Mouse (Mus musculus): ENCODE data around the gene Rapsn. TPM values are rescaled to one million over a fixed set of nuclear protein-coding genes. Genes with fewer than 3 reads are reported as not detected.

Rapsn gene
- polyA plus RNA-seq, 1 experiment from 2014 or later = 1.3 TPM

DNA sequence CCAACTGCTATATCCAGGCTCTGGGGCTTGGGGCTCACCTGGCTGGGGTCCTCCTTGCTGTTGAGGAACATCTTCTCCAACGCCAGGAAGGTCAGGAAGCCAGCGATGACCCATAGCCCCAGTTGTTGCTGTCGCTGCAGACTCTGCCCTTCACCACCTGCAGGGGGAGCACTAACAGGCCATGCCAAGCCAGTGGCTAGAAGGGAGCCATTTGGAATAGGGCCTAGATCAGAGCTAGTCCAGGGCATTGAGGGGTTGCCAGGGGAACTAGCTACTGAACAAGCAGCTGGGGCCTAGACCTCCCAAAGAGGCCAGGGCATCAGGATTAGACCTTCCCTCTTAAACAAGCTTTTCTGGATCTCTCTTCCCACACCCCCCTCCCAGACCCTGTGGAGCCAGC is 30.1 kb downstream of the Rapsn start:
- no peak for ATAC-seq (ENCODE audit: low FRiP score, low TSS enrichment)
- no peak overlapping the region for H3K27ac ChIP-seq (replicated peaks)
- H3K4me3 ChIP-seq (ENCODE audit: low read depth, low read length) = no peak overlapping the region
- no peak overlapping the region for H3K4me2 ChIP-seq (replicated peaks; ENCODE audit: low read depth)
- WGBS = 57% methylated on average over 3 of the region's 3 CpGs
- no peaks in the 10 kb centered on the region for H3K27me3 ChIP-seq (ENCODE audit: control insufficient read depth, insufficient read depth, low read length)
- TF ChIP-seq CTCF (IDR thresholded peaks at IDR 0.05; ENCODE audit: low read depth) = peak; percentile 82
- TF ChIP-seq EP300 (optimal IDR thresholded peaks at IDR 0.05) = no peak
- H3K36me3 ChIP-seq (ENCODE audit: control insufficient read depth, insufficient read depth, low read length) = peaks cover 17% of the 10 kb centered on the region
- no peak overlapping the region for H3K9ac ChIP-seq (ENCODE audit: low read length)
- H3K4me1 ChIP-seq (replicated peaks; ENCODE audit: control insufficient read depth, insufficient read depth) = peaks cover 7% of the 10 kb centered on the region
- no peaks in the 10 kb centered on the region for H3K9me3 ChIP-seq (ENCODE audit: control insufficient read depth, low read length)
- DNase-seq (ENCODE audit: low spot score) = peak; percentile 48

DNA sequence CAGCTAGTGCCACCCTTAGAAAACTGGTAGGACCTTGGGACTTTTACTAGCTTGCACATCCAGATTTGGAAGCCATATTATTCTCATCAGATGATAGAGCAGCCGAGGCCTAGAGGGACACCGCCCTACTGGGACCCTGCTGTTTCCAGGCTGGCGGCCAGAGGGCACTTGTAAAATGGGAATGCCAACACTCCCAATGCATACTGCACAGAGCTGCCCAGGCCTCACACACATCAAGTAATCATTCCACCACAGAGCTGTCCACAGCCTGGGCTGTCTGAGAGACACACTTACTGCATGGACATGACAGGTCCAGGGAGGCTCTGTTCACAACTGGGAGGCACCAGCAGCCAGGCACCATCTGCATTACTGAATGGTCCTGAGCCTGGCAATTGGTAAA is 31.0 kb downstream of the Rapsn start:
- 88% methylated on average over 3 of the region's 3 CpGs for WGBS
- Histone ChIP-seq H3K36me3 (ENCODE audit: control insufficient read depth, insufficient read depth, low read length) (peaks cover 17% of the 10 kb centered on the region), H3K9ac (ENCODE audit: low read length) (no peak overlapping the region), H3K27ac (replicated peaks) (no peak overlapping the region), H3K9me3 (ENCODE audit: control insufficient read depth, low read length) (no peaks in the 10 kb centered on the region), H3K27me3 (ENCODE audit: control insufficient read depth, insufficient read depth, low read length) (no peaks in the 10 kb centered on the region), H3K4me2 (replicated peaks; ENCODE audit: low read depth) (no peak overlapping the region), H3K4me1 (replicated peaks; ENCODE audit: control insufficient read depth, insufficient read depth) (peaks cover 7% of the 10 kb centered on the region), H3K4me3 (ENCODE audit: low read depth, low read length) (no peak overlapping the region)
- no peak for DNase-seq (ENCODE audit: low spot score)
- ATAC-seq (ENCODE audit: low FRiP score, low TSS enrichment) = no peak
- TF ChIP-seq EP300 (optimal IDR thresholded peaks at IDR 0.05) (no peak), CTCF (IDR thresholded peaks at IDR 0.05; ENCODE audit: low read depth) (no peak)

DNA sequence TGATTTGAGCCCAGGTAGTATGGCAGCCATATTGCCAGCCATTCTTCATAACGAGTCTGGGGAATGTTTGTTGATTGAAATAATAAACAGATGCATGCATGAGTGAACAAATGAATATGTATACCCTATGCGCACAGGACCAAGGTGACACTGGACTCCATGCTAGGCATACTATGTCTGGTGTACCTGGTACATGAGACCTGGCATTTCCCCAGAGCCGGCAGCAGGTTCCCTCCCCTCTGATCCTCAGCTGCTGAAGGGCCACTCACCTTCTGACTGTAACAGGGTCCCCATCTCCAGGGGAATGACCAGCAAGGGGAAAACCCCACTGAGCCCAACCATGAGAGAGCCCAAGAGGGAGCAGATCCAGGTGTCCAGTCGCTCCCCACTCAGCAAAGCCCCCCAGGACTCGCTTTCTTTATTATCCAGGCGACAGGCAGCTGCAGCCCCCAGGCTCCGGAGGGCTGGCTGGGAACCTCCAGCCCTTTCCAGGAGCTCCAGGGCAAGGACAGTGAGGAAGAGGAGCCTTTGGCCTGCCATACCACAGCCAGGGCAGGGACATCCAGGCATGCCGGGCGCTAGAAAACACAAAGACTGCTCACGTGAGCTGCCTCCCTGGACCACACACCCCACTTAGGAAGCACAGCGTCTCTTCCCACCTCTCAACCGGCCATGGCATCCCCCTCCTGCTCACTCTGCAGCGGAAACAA is 32.9 kb downstream of the Rapsn start:
- peaks cover 7% of the 10 kb centered on the region for H3K4me1 ChIP-seq (replicated peaks; ENCODE audit: control insufficient read depth, insufficient read depth)
- no peaks in the 10 kb centered on the region for H3K9me3 ChIP-seq (ENCODE audit: control insufficient read depth, low read length)
- H3K4me3 ChIP-seq (ENCODE audit: low read depth, low read length) = peak overlapping the region; percentile 68; the same call in 1 of the 2 replicates
- DNase-seq (ENCODE audit: low spot score) (no peak), ATAC-seq (ENCODE audit: low FRiP score, low TSS enrichment) (no peak)
- H3K4me2 ChIP-seq (replicated peaks; ENCODE audit: low read depth) = peak overlapping the region; percentile 84
- peak overlapping the region; percentile 73 for H3K9ac ChIP-seq (ENCODE audit: low read length)
- TF ChIP-seq CTCF (IDR thresholded peaks at IDR 0.05; ENCODE audit: low read depth) (no peak), EP300 (optimal IDR thresholded peaks at IDR 0.05) (no peak)
- H3K27me3 ChIP-seq (ENCODE audit: control insufficient read depth, insufficient read depth, low read length) = no peaks in the 10 kb centered on the region
- peak overlapping the region; percentile 45; the same call in 1 of the 2 replicates for H3K27ac ChIP-seq (replicated peaks)
- WGBS = 54% methylated on average over 13 of the region's 13 CpGs
- peaks cover 10% of the 10 kb centered on the region for H3K36me3 ChIP-seq (ENCODE audit: control insufficient read depth, insufficient read depth, low read length)

DNA sequence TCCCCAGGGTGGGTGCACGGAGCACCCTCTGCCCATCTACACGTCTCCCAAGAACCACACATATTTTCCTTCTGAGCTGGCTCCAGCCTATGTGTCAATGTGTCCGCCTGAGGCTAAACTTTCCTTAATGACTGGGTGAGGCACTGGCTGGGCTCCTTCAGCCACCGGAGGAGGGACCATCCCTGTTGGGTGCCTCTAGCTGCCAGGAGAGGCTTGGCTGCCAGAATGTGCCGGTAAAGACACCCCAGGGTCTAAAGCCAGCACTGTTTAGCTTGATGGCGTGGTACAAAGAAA is 33.4 kb downstream of the Rapsn start:
- Histone ChIP-seq H3K4me3 (ENCODE audit: low read depth, low read length) (peak overlapping the region; percentile 68), H3K4me2 (replicated peaks; ENCODE audit: low read depth) (peak overlapping the region; percentile 84), H3K27ac (replicated peaks) (peak overlapping the region; percentile 86; the same call in 1 of the 2 replicates), H3K9me3 (ENCODE audit: control insufficient read depth, low read length) (no peaks in the 10 kb centered on the region), H3K9ac (ENCODE audit: low read length) (peak overlapping the region; percentile 73), H3K4me1 (replicated peaks; ENCODE audit: control insufficient read depth, insufficient read depth) (peaks cover 7% of the 10 kb centered on the region), H3K36me3 (ENCODE audit: control insufficient read depth, insufficient read depth, low read length) (peaks cover 6% of the 10 kb centered on the region), H3K27me3 (ENCODE audit: control insufficient read depth, insufficient read depth, low read length) (no peaks in the 10 kb centered on the region)
- TF ChIP-seq EP300 (optimal IDR thresholded peaks at IDR 0.05) (no peak), CTCF (IDR thresholded peaks at IDR 0.05; ENCODE audit: low read depth) (peak; percentile 23; the same call in 1 of the 2 replicates)
- DNase-seq (ENCODE audit: low spot score) = no peak
- 26% methylated on average over 6 of the region's 6 CpGs for WGBS
- ATAC-seq (ENCODE audit: low FRiP score, low TSS enrichment) = no peak

DNA sequence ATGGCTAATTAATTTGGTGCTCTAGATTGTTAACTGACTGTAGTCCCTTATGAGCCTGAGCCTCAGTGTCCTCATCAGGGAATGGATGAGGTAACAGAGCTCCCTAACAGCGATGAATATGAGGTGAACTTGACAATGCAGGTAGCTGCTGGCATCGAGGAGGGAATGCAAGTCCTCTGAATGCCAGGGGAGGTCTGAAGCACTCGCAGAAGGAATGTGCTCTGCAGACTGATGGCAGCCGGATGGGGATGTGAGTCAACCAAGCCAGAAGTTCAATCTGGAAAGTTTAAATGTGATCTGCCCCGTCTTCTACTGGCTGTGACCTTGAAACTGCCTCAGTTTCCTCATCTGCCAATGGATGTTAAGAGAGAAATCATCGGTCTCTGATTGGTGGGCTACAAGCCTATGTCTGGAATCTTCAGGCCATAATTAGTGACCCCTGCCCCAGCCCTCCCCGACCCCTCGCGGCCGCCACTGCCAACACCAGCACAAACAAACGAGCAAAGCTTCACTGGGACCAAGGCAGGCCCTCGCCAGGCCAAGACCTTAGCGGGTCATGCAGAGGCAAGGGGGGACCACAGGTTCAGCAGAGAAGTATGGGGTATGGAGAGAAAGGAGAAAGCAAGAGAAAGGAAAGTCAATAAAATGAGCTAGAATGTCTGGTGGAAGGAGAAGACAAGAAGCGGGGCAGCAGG is 34.0 kb downstream of the Rapsn start:
- no peak for DNase-seq (ENCODE audit: low spot score)
- no peak for TF ChIP-seq EP300 (optimal IDR thresholded peaks at IDR 0.05)
- TF ChIP-seq CTCF (IDR thresholded peaks at IDR 0.05; ENCODE audit: low read depth) = no peak
- Histone ChIP-seq H3K4me1 (replicated peaks; ENCODE audit: control insufficient read depth, insufficient read depth) (peaks cover 7% of the 10 kb centered on the region), H3K27ac (replicated peaks) (peak overlapping the region; percentile 86), H3K36me3 (ENCODE audit: control insufficient read depth, insufficient read depth, low read length) (peaks cover 5% of the 10 kb centered on the region; the same call in 1 of the 2 replicates), H3K27me3 (ENCODE audit: control insufficient read depth, insufficient read depth, low read length) (no peaks in the 10 kb centered on the region), H3K9ac (ENCODE audit: low read length) (peak overlapping the region; percentile 73), H3K4me2 (replicated peaks; ENCODE audit: low read depth) (peak overlapping the region; percentile 84), H3K4me3 (ENCODE audit: low read depth, low read length) (peak overlapping the region; percentile 68), H3K9me3 (ENCODE audit: control insufficient read depth, low read length) (no peaks in the 10 kb centered on the region)
- 4% methylated on average over 14 of the region's 14 CpGs for WGBS
- no peak for ATAC-seq (ENCODE audit: low FRiP score, low TSS enrichment)
